Mouse (Mus musculus): ENCODE results near the gene Foxn2.

DNA sequence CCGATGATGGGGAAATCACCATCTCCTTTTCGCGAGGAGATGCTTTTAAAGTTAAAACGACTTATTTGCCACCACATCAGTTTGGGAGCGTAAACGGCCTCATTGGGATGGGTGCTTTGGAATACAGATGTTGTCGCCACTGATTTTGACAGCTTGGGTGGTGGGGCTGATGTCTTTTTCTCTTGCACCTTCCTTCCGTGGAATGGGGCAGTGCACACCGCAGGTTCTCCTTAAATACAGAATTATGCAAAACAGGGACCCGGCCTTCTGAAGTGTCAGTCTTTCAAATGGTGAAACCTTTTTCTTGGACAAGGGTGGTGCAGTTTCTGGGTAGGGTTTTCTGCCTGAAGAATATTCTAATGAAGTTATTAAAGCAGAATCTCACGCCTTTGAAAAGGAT is 90.2 kb downstream of the Foxn2 start:
- TF ChIP-seq GATA1 (IDR thresholded peaks at IDR 0.05; ENCODE audit: borderline replicate concordance, low read length) (no peak), FLI1 (IDR thresholded peaks at IDR 0.05; ENCODE audit: low read length) (no peak)

All from megakaryocyte, embryonic 14.5 days (primary cell).